Mouse (Mus musculus) midbrain, embryonic 11.5 days (tissue): Measurements from ENCODE around the gene Ganc. TPM values are rescaled to one million over a fixed set of nuclear protein-coding genes. Genes with fewer than 3 reads are reported as not detected.

Experiments
- ATAC-seq: fragments of 200-750 bp; cut with Nextera tagmentation; 2 replicates; pipeline ENCODE4 v1.8.0; 2017; ENCODE audit warnings: moderate TSS enrichment, moderate library complexity; ENCODE audit not compliant: low FRiP score
- DNase-seq: peaks from one replicate; pipeline ENCODE4 v3.0.0; 2015; ENCODE audit warnings: low spot score; ENCODE audit errors: missing footprints
- H3K27ac ChIP-seq: fragments of 300-500 bp; sonication (generic); 2 replicates; pipeline ENCODE4 v1.5.1; 2014; ENCODE audit warnings: low read depth, low read length
- H3K27me3 ChIP-seq: fragments of 300-500 bp; sonication (generic); 2 replicates; pipeline ENCODE4 v1.6.1; 2014; ENCODE audit warnings: mild to moderate bottlenecking, low read length, moderate library complexity, mixed read lengths; ENCODE audit not compliant: control insufficient read depth, insufficient read depth
- H3K36me3 ChIP-seq: fragments of 300-500 bp; sonication (generic); 2 replicates; pipeline ENCODE4 v1.6.1; 2014; ENCODE audit warnings: mild to moderate bottlenecking, low read length, moderate library complexity, mixed read lengths; ENCODE audit not compliant: control insufficient read depth, insufficient read depth
- H3K4me1 ChIP-seq: fragments of 300-500 bp; sonication (generic); 2 replicates; pipeline ENCODE4 v1.6.1; 2014; ENCODE audit warnings: low read length; ENCODE audit not compliant: control insufficient read depth, insufficient read depth
- H3K4me2 ChIP-seq: fragments of 300-500 bp; sonication (generic); 2 replicates; pipeline ENCODE4 v1.6.1; 2014; ENCODE audit warnings: mild to moderate bottlenecking, moderate library complexity
- H3K4me3 ChIP-seq: fragments of 300-500 bp; sonication (generic); 2 replicates; pipeline ENCODE4 v1.5.1; 2014; ENCODE audit warnings: low read depth, low read length
- H3K9ac ChIP-seq: fragments of 300-500 bp; sonication (generic); 2 replicates; pipeline ENCODE4 v1.6.1; 2014; ENCODE audit warnings: low read length
- H3K9me3 ChIP-seq: fragments of 300-500 bp; sonication (generic); 2 replicates; pipeline ENCODE4 v1.6.1; 2016; ENCODE audit warnings: low read length; ENCODE audit not compliant: control insufficient read depth
- whole genome bisulfite sequencing: fragments of 180-500 bp; shearing (Covaris S2); extraction: QIAGEN DNeasy Blood & Tissue Kit; methylation state at CpG from one replicate; pipeline ENCODE4 v1.1.7; 2014; 5-methylcytosine and 5-hydroxymethylcytosine counted together
- polyA plus RNA-seq: library from polyadenylated mRNA; unstranded; fragments of >200 nt; fragmentation: Nextera tagmentation; extraction: Ambion mirVana; gene quantifications from 2 replicates; pipeline ENCODE4 v1.2.1, GENCODE M21; 2014

Ganc gene
- polyA plus RNA-seq, 1 experiment from 2014 or later = 7.2 TPM

DNA sequence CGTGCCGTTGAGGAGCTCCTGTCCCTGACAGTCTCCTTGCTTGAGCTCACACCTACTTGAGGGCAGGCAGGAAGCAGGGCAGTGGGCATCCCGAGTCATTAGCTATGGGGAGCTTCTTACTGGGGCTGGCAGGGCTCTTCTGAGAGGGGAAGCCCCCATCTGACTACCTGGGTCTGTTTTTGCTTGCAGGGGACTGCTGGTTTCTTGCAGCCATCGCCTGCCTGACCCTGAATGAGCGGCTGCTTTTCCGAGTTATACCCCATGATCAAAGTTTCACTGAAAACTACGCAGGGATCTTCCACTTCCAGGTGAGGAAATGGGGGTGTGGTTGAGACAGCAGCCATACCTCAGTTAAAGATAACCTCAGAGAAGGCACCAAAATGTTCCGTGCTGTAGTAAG, 78.2 kb downstream of the Ganc start:
- Histone ChIP-seq H3K9ac (no peak overlapping the region), H3K27me3 (no peaks in the 10 kb centered on the region), H3K27ac (no peak overlapping the region), H3K4me1 (peaks cover under 1% of the 10 kb centered on the region; the same call in 1 of the 2 replicates), H3K36me3 (no peaks in the 10 kb centered on the region), H3K9me3 (no peaks in the 10 kb centered on the region), H3K4me3 (no peak overlapping the region), H3K4me2 (no peak overlapping the region)
- DNase-seq = peak; percentile 53
- 83% methylated on average over 8 of the region's 8 CpGs for WGBS
- no peak for ATAC-seq

DNA sequence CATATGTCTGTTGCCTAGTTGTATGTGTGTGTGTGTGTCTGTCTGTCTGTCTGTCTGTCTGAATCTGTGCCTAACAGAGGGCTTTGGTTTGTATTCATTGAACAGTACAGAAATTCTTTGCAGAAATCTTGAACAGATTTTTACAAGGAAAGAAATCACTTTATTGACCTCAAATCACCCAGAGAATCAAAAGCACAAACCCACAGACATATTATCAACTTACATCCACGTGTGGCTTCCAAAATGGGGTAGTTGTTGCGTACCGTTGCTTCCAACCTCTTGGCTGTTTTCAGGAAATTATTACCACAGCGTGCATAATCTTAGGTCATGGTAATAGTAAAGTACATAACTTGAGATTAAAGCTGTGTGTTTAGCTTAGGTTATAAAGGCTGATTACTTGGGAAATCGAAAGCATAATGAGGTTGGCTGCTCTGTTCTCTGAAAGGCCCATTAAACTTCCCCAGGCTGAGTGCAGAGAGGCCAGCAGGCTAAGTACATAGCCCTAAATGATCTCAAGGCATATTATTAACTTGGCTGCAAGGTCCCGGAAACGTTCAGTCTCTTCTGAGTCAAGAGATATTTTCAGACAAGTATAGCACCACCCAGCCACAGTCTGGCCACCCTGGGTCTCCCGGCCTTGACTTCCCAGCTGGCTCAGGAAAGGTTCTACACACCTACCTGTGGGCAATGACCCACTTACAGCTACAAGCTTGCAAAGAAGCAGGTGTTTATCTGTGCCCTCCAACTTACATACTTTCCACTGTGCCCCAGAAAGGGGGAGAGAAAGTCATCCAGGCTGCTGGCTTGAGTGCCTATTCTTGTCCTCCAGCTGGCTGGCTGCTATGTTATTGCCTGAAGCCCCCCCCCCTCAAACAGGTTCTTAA, 79.1 kb downstream of the Ganc start:
- Histone ChIP-seq H3K27me3 (no peaks in the 10 kb centered on the region), H3K4me2 (no peak overlapping the region), H3K9me3 (no peaks in the 10 kb centered on the region), H3K36me3 (no peaks in the 10 kb centered on the region), H3K9ac (no peak overlapping the region), H3K4me3 (no peak overlapping the region), H3K27ac (no peak overlapping the region), H3K4me1 (no peaks in the 10 kb centered on the region)
- ATAC-seq = no peak
- peak; percentile 47 for DNase-seq
- 85% methylated on average over 8 of the region's 8 CpGs for WGBS

DNA sequence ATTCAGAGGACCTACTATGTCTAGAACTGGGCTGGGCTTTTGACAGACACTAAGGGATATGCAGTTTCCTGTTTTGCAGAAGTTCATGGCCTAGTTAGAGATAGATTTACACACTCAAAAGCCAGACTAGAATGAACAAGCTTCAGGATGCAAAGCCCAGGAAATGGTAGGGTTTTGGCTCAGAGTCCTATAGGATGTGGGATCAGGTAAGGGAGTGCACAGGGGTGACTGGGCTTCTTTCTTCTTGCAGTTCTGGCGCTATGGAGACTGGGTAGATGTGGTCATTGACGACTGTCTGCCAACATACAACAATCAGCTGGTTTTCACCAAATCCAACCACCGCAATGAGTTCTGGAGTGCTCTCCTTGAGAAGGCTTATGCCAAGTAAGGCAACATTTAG, 80.5 kb downstream of the Ganc start:
- H3K9me3 ChIP-seq = no peaks in the 10 kb centered on the region
- 83% methylated on average over 3 of the region's 3 CpGs for WGBS

DNA sequence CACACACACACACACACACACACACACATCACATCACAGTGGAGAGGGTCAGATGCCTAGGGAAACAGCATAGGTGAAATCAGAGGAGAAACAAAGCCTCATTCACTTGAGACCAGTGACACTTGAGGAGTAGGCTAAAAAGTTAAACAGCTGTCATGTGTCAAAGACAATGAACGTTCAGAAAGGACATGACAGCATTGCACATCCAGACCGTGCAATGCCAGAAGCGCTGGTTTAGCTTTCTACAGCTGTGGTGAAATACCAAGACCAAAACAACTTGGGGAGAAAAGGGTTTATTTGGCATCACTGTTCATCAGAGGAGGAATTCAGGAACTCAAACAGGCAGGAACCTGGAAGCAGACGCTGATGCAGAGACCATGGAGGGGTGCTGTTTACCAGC, 89.6 kb downstream of the Ganc start:
- ATAC-seq = no peak
- WGBS = 81% methylated on average over 4 of the region's 4 CpGs
- Histone ChIP-seq H3K27ac (no peak overlapping the region), H3K27me3 (no peaks in the 10 kb centered on the region), H3K4me1 (no peaks in the 10 kb centered on the region), H3K9ac (no peak overlapping the region), H3K4me2 (no peak overlapping the region), H3K9me3 (no peaks in the 10 kb centered on the region), H3K36me3 (no peaks in the 10 kb centered on the region), H3K4me3 (no peak overlapping the region)
- DNase-seq = no peak

More for the DNA sequence above, 80.5 kb downstream of the Ganc start:
- H3K4me1 ChIP-seq = no peaks in the 10 kb centered on the region
- no peaks in the 10 kb centered on the region for H3K27me3 ChIP-seq
- no peak overlapping the region for H3K27ac ChIP-seq
- no peak overlapping the region for H3K4me3 ChIP-seq
- H3K4me2 ChIP-seq = no peak overlapping the region
- no peak for DNase-seq
- no peaks in the 10 kb centered on the region for H3K36me3 ChIP-seq
- H3K9ac ChIP-seq = no peak overlapping the region
- ATAC-seq = no peak

DNA sequence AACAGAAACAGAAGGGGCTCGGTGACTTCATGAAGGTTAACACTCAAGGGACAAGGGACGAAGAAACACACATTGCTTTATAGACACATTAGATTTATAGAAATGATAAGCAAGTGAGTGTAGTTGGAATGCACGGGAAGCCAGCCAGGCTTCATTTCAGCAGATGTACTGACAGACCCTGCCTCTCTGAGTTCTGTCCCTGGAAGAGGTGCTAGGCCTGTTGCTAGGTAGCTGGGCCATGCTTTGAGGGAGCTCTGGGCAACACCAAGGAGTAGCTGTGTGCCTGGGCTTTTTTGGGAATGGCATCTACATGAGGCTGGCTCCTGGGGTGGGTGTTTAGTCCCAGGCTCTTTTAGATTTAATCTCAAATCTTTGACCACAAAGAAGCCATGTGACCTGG, 92.8 kb downstream of the Ganc start:
- WGBS = 79% methylated on average over 3 of the region's 3 CpGs
- no peak for DNase-seq
- no peaks in the 10 kb centered on the region for H3K27me3 ChIP-seq

DNA sequence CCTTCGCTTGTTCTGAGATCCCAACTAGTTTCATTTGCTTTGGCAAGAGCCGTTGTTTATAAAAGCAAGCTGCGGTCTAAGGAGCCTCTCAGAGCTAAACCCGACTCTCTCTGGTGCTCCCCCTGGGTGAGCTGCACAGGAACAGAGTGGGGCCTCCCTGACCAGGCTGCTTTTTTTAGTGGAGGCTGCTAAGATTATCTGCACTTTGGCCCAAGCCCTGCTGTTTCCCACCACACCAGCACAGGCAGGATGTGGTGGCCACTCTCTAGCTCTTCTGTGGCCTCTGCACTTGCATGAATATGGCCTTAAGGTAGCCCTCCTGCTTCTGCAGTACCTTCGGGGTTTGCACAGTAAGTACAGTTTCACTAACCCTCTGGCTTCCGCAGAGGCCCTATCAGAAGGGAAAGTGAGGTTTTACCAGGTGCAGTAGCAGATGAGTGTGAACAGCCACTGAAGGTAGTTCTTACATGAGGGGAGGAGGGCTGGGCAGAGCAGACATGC, 96.3 kb downstream of the Ganc start:
- no peak for DNase-seq
- Histone ChIP-seq H3K4me2 (no peak overlapping the region), H3K4me1 (no peaks in the 10 kb centered on the region), H3K27ac (no peak overlapping the region), H3K36me3 (no peaks in the 10 kb centered on the region), H3K27me3 (no peaks in the 10 kb centered on the region), H3K4me3 (no peak overlapping the region), H3K9me3 (no peaks in the 10 kb centered on the region), H3K9ac (no peak overlapping the region; the same call in 1 of the 2 replicates)
- no peak for ATAC-seq
- 69% methylated on average over 6 of the region's 6 CpGs for WGBS

More for the DNA sequence above, 92.8 kb downstream of the Ganc start:
- Histone ChIP-seq H3K36me3 (no peaks in the 10 kb centered on the region), H3K9ac (no peak overlapping the region), H3K27ac (no peak overlapping the region), H3K9me3 (no peaks in the 10 kb centered on the region), H3K4me2 (no peak overlapping the region), H3K4me1 (no peaks in the 10 kb centered on the region), H3K4me3 (no peak overlapping the region)
- no peak for ATAC-seq

DNA sequence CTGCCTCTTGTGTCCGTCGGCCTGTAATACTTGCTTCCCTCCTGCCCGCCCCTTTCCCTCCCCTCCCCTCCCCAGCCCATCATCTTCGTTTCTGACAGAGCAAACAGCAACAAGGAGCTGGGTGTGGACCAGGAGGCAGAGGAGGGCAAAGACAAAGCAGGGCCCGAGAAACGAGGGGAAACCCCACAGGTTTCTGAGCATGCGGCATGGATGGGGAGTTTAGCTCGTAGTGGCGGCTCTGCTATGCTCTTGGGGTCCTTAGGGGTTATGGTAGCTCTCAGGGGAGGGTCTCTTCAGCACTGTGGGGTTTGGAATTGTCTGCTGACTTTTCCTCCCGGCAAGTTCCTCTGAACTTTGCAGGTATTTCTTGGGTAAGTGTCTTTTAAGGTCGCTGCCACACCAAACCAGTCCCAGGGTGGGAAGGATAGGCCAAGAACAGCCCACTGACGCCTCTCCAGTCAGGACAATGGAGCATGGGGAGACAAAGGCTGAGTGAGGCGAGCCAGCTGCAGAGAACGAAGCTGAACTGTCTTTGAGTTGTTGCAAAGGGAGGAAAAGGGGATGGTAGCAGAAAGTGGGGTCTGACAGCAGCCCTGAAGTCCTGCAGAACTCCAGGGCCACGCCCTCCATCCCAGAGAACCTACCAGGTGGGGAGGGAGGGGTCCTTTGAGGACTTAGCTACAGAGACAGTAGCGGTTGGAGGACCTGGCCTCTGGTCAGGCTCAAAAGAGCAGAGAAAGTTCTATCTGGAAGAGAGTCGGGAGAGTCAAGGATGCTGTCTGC, 97.6 kb downstream of the Ganc start:
- Histone ChIP-seq H3K4me1 (no peaks in the 10 kb centered on the region), H3K4me3 (no peak overlapping the region), H3K36me3 (0 out of 2 replicates have a peak, but pooled peaks cover 2% of the 10 kb centered on the region), H3K9me3 (no peaks in the 10 kb centered on the region), H3K27me3 (no peaks in the 10 kb centered on the region), H3K27ac (no peak overlapping the region), H3K4me2 (no peak overlapping the region), H3K9ac (peak overlapping the region; percentile 39; the same call in 1 of the 2 replicates)
- DNase-seq = no peak
- 35% methylated on average over 17 of the region's 17 CpGs for WGBS
- ATAC-seq = no peak

DNA sequence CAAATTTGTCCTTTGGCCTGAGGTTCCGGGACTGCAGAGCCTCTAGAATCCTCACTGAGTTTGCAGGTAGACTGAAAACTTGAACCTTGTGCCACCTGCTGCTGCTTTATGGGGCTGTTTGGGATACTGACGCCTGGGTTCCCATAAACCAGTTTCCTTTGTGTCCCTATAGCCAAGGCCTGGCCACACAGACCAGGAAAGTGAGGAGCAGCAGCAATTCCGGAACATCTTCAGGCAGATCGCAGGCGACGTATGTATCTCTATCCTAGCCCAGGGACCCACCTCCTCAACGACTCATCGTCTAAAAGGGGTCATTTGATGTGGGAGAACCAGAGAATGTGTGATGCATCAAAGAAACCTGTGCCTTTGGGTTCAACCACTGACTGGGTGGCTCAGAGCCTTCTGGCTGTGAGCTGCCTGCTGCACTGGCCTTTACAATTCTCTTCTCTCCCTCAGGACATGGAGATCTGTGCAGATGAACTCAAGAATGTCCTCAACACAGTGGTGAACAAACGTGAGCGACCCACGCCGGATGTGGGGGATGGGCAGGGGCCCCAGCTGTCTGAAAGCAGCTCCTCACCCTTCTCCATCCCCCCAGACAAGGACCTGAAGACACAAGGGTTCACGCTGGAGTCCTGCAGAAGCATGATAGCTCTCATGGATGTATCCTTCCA, 98.4 kb downstream of the Ganc start:
- H3K4me3 ChIP-seq = no peak overlapping the region
- H3K27me3 ChIP-seq = no peaks in the 10 kb centered on the region
- no peak overlapping the region for H3K4me2 ChIP-seq
- no peaks in the 10 kb centered on the region for H3K9me3 ChIP-seq
- no peak overlapping the region for H3K9ac ChIP-seq
- DNase-seq (no peak), ATAC-seq (no peak)
- WGBS = 76% methylated on average over 13 of the region's 13 CpGs
- 0 out of 2 replicates have a peak, but pooled peaks cover 2% of the 10 kb centered on the region for H3K36me3 ChIP-seq
- no peaks in the 10 kb centered on the region for H3K4me1 ChIP-seq
- no peak overlapping the region for H3K27ac ChIP-seq
